Mouse (Mus musculus) neural tube, embryonic 14.5 days (tissue): ENCODE measurements around the gene Atg5. TPM values are rescaled to one million over a fixed set of nuclear protein-coding genes. Genes with fewer than 3 reads are reported as not detected.
A peak's percentile ranks its signal among the peaks of the same experiment; 100 is the strongest.

Experiments
- ATAC-seq: fragments of 200-750 bp; cut with Nextera tagmentation; 2 replicates; pipeline ENCODE4 v1.8.0; 2017; ENCODE audit warnings: low read depth, mild to moderate bottlenecking, moderate TSS enrichment, moderate library complexity
- H3K27ac ChIP-seq: fragments of 300-500 bp; sonication (generic); 2 replicates; pipeline ENCODE4 v1.5.1; 2014; ENCODE audit warnings: low read depth, mild to moderate bottlenecking, control low read depth, low read length, moderate library complexity, mixed read lengths
- H3K27me3 ChIP-seq: fragments of 300-500 bp; sonication (generic); 2 replicates; pipeline ENCODE4 v1.6.1; 2014; ENCODE audit warnings: low read length; ENCODE audit not compliant: control insufficient read depth, insufficient read depth
- H3K36me3 ChIP-seq: fragments of 300-500 bp; sonication (generic); 2 replicates; pipeline ENCODE4 v1.6.1; 2014; ENCODE audit warnings: low read length, mixed read lengths; ENCODE audit not compliant: control insufficient read depth, insufficient read depth
- H3K4me1 ChIP-seq: fragments of 300-500 bp; sonication (generic); 2 replicates; pipeline ENCODE4 v1.6.1; 2014; ENCODE audit warnings: low read length; ENCODE audit not compliant: control insufficient read depth, insufficient read depth
- H3K4me2 ChIP-seq: fragments of 300-500 bp; sonication (generic); 2 replicates; pipeline ENCODE4 v1.6.1; 2014; ENCODE audit warnings: mild to moderate bottlenecking, low read depth, low read length, control low read depth
- H3K4me3 ChIP-seq: fragments of 300-500 bp; sonication (generic); 2 replicates; pipeline ENCODE4 v1.5.1; 2014; ENCODE audit warnings: low read depth, low read length, control low read depth, mixed read lengths
- H3K9ac ChIP-seq: fragments of 300-500 bp; sonication (generic); replicated peaks from 2 replicates; pipeline ENCODE4 v1.6.1; 2014; ENCODE audit warnings: low read depth, mild to moderate bottlenecking, control low read depth, low read length, mixed read lengths
- H3K9me3 ChIP-seq: fragments of 300-500 bp; sonication (generic); 2 replicates; pipeline ENCODE4 v1.6.1; 2016; ENCODE audit warnings: low read length; ENCODE audit not compliant: control insufficient read depth
- WGBS: fragments of 180-500 bp; shearing (Covaris S2); extraction: QIAGEN DNeasy Blood & Tissue Kit; methylation state at CpG from one replicate; pipeline ENCODE4 v1.1.7; 2014; 5-methylcytosine and 5-hydroxymethylcytosine counted together
- polyA plus RNA-seq: library from polyadenylated mRNA; unstranded; fragments of >200 nt; fragmentation: Nextera tagmentation; extraction: Ambion mirVana; gene quantifications from 2 replicates; pipeline ENCODE4 v1.2.1, GENCODE M21; 2014

Gene Atg5
- polyA plus RNA-seq, 1 experiment from 2014 or later = 48.7 TPM

DNA sequence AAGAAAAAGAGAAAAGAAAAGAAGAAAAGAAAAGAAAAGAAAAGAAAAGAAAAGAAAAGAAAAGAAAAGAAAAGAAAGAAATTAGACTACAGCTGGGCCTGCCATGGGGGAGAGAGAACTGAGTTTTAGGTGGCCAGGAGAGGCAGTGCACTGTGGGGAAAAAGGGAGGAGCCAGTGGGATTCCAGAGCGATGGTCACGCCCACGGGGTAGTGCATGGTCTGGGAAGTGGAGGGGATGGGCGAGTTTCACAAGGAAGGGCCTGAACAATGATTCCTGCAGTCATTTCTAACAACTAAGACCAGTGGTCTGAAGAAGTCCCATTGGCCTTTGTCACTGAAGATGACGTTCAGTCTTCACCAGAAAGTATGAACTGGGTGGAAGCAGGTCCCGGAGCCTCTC is 102.5 kb downstream of the Atg5 start:
- Histone ChIP-seq H3K4me1 (no peaks in the 10 kb centered on the region), H3K36me3 (no peaks in the 10 kb centered on the region), H3K4me2 (no peak overlapping the region), H3K4me3 (no peak overlapping the region), H3K9ac (no peak overlapping the region), H3K27me3 (no peaks in the 10 kb centered on the region), H3K27ac (no peak overlapping the region), H3K9me3 (no peaks in the 10 kb centered on the region)
- 61% methylated on average over 6 of the region's 6 CpGs for WGBS
- ATAC-seq = no peak

DNA sequence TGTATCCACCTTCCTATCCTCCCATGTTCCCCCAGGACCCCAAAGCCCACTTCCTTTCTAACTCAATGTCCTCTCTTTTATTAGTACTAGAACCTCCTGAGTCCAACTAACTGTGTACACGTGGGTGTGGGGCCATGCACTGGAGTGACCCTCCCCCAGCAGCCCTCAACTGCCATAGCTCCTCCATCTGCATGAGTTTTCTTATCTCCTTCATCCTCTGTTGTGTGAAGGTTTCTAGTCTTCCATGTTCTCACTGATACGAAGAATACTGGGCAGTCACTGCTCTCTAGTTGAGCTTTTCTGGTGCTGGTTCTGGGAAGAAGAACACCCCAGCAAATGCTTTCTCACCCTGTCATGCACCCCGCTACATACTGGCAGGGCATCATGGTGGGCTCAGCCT is 104.1 kb downstream of the Atg5 start:
- no peak overlapping the region for H3K4me2 ChIP-seq
- no peak for ATAC-seq
- H3K9me3 ChIP-seq = no peaks in the 10 kb centered on the region
- H3K4me3 ChIP-seq = no peak overlapping the region
- H3K36me3 ChIP-seq = no peaks in the 10 kb centered on the region
- WGBS = 84% methylated on average over 3 of the region's 3 CpGs
- H3K27me3 ChIP-seq = no peaks in the 10 kb centered on the region
- no peak overlapping the region for H3K9ac ChIP-seq
- no peaks in the 10 kb centered on the region for H3K4me1 ChIP-seq
- H3K27ac ChIP-seq = no peak overlapping the region

DNA sequence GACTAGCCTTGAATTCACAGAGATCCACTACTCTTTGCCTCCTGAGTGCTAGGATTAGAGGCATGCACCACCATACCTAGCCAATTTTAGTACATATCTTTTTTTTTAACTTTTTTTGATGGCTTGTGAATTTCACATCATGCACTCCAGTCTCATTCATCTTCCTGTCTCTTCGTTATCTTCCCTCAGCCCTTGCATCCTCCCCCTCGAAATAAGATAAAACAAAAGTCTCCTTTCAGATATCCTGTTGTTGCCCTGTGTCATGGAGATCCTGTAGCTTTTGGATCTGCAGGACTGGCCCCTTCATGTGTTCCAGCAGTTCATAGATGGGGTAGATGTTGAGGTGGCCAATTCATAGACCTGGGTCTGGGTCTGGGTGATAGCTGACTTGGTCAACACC is 106.5 kb downstream of the Atg5 start:
- Histone ChIP-seq H3K4me2 (no peak overlapping the region), H3K4me1 (no peaks in the 10 kb centered on the region), H3K27me3 (no peaks in the 10 kb centered on the region), H3K9ac (no peak overlapping the region), H3K36me3 (no peaks in the 10 kb centered on the region), H3K27ac (no peak overlapping the region), H3K4me3 (no peak overlapping the region), H3K9me3 (no peaks in the 10 kb centered on the region)
- WGBS = 95% methylated on average over 2 of the region's 2 CpGs
- no peak for ATAC-seq

DNA sequence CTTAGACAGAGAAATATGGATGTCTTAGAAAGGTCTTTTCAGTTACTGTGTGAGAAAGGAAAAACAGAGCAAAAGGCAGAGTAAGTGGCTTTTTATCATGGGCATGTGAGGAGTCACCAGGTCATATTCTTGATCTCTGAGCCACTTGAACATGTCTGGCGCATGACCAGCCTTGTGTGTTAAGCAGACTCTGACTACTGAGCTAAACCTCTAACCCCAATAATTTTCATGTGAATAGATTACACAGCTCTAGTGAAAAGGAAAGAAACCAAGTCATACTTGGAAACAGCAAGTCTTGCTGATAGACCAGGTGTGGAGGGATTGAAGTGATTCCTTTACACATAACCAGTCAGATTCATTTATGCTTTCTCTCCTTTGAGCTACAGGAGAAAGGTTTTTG is 107.3 kb downstream of the Atg5 start:
- no peak for ATAC-seq
- no peaks in the 10 kb centered on the region for H3K27me3 ChIP-seq

DNA sequence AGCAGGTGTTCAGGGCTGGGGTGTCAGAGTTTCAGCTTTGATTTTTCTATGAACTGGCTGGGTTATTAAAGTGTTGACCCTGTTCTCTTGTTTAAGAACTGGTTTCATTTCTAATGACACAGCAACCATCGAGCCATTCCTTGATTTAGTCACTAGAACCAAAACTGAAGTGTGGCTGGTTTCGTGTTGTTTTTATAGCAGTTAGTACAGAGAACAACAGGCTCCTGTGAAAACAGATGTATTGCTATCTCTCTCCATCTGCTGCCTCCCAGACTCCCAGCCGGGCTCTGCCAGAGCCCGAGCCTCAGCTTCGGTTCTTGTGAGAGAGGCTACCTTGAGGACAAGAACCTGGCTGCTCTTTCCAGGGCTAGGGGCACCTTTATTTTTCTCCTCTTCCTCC is 109.7 kb downstream of the Atg5 start:
- Histone ChIP-seq H3K9ac (no peak overlapping the region), H3K4me2 (no peak overlapping the region), H3K9me3 (no peaks in the 10 kb centered on the region), H3K27me3 (no peaks in the 10 kb centered on the region), H3K36me3 (no peaks in the 10 kb centered on the region), H3K4me1 (0 out of 2 replicates have a peak, but pooled peaks cover 5% of the 10 kb centered on the region), H3K4me3 (no peak overlapping the region), H3K27ac (no peak overlapping the region)
- no peak for ATAC-seq
- 76% methylated on average over 5 of the region's 5 CpGs for WGBS

More for the DNA sequence above, 107.3 kb downstream of the Atg5 start:
- Histone ChIP-seq H3K27ac (no peak overlapping the region), H3K4me1 (0 out of 2 replicates have a peak, but pooled peaks cover 2% of the 10 kb centered on the region), H3K4me3 (no peak overlapping the region), H3K4me2 (no peak overlapping the region), H3K9me3 (no peaks in the 10 kb centered on the region), H3K9ac (no peak overlapping the region), H3K36me3 (no peaks in the 10 kb centered on the region)
- 91% methylated on average over 1 of the region's 1 CpGs for WGBS

- Histone ChIP-seq H3K4me3 (no peak overlapping the region), H3K4me2 (no peak overlapping the region), H3K36me3 (no peaks in the 10 kb centered on the region), H3K27ac (no peak overlapping the region), H3K9me3 (no peaks in the 10 kb centered on the region), H3K4me1 (0 out of 2 replicates have a peak, but pooled peaks cover 5% of the 10 kb centered on the region), H3K27me3 (no peaks in the 10 kb centered on the region), H3K9ac (no peak overlapping the region)
- ATAC-seq = no peak
- WGBS = 81% methylated on average over 5 of the region's 5 CpGs
Measured at GRCm38 (mm10) chr10:44378403-44378802, 110.2 kb downstream of the Atg5 start.

- Histone ChIP-seq H3K27ac (no peak overlapping the region), H3K36me3 (no peaks in the 10 kb centered on the region), H3K4me1 (0 out of 2 replicates have a peak, but pooled peaks cover 5% of the 10 kb centered on the region), H3K4me2 (no peak overlapping the region), H3K9ac (no peak overlapping the region), H3K9me3 (no peaks in the 10 kb centered on the region), H3K27me3 (no peaks in the 10 kb centered on the region), H3K4me3 (no peak overlapping the region)
- WGBS = 57% methylated on average over 20 of the region's 20 CpGs
- 0 out of 2 replicates have a peak, but pooled peaks have one; percentile 31 for ATAC-seq
Measured at GRCm38 (mm10) chr10:44380476-44381208, 112.5 kb downstream of the Atg5 start.

DNA sequence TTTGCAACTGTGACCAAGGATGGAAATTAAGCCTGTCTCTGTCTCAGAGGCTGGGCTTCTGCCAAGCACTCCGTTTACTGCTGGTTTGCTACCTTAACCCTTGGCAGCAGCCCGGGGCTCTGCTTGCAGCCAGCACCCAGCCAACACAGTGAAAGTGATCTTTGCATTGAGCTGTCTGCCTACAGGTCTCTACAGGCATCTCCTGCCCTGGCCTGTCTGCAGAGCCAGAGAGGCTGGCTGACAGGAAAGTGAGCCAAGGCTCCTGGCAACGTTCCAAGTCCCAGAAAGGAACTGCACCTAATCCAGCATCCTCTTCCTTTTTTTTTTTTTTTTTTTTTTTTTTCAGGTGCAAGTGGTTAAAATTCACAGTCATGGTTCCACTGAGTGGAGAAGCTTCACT is 113.2 kb downstream of the Atg5 start:
- WGBS = 44% methylated on average over 3 of the region's 3 CpGs
- no peaks in the 10 kb centered on the region for H3K36me3 ChIP-seq
- H3K9ac ChIP-seq = no peak overlapping the region
- no peaks in the 10 kb centered on the region for H3K9me3 ChIP-seq
- H3K4me2 ChIP-seq = no peak overlapping the region
- H3K4me3 ChIP-seq = no peak overlapping the region
- ATAC-seq = peak; percentile 68; the same call in 1 of the 2 replicates
- H3K27ac ChIP-seq = no peak overlapping the region
- H3K27me3 ChIP-seq = no peaks in the 10 kb centered on the region
- H3K4me1 ChIP-seq = 0 out of 2 replicates have a peak, but pooled peaks cover 5% of the 10 kb centered on the region

DNA sequence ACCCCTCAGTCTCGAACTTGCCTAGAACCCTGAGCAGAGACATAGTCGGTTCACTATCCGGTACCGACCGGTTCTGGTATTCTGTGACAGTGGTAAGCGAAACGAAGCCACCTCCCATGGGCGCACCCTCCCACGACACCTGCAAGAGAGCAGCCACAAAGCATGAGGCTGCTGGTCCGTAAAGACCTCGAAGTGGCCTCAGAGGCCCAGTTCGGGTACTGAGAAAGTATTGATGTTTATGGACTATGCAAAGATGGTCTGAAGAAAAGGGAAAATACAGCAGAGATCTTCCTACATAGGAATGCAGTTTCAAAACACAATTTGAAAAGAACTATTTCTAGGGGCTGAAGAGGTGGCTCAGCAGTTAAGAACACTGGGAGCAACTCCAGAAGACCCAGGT is 113.8 kb downstream of the Atg5 start:
- WGBS = 84% methylated on average over 12 of the region's 12 CpGs
- ATAC-seq = peak; percentile 18; the same call in 1 of the 2 replicates
- no peaks in the 10 kb centered on the region for H3K9me3 ChIP-seq

More for the DNA sequence above, 113.8 kb downstream of the Atg5 start:
- H3K9ac ChIP-seq = no peak overlapping the region
- no peak overlapping the region for H3K4me3 ChIP-seq
- 0 out of 2 replicates have a peak, but pooled peaks cover 5% of the 10 kb centered on the region for H3K4me1 ChIP-seq
- H3K27me3 ChIP-seq = no peaks in the 10 kb centered on the region
- H3K27ac ChIP-seq = no peak overlapping the region
- H3K36me3 ChIP-seq = no peaks in the 10 kb centered on the region
- no peak overlapping the region for H3K4me2 ChIP-seq
